Mouse (Mus musculus) hindbrain, embryonic 11.5 days (tissue): ENCODE results near the gene Gars. TPM values are rescaled to one million over a fixed set of nuclear protein-coding genes. Genes with fewer than 3 reads are reported as not detected.
A peak's percentile ranks its signal among the peaks of the same experiment; 100 is the strongest.

Source experiments
- ATAC-seq: fragments of 200-750 bp; cut with Nextera tagmentation; 2 replicates; pipeline ENCODE4 v1.8.0; 2017; ENCODE audit warnings: mild to moderate bottlenecking, moderate TSS enrichment, moderate library complexity; ENCODE audit not compliant: low FRiP score
- DNase-seq: peaks from one replicate; pipeline ENCODE4 v3.0.0-alpha.2; 2015; ENCODE audit warnings: low spot score
- H3K27ac ChIP-seq: fragments of 300-500 bp; sonication (generic); 2 replicates; pipeline ENCODE4 v1.5.1; 2014; ENCODE audit warnings: mild to moderate bottlenecking, low read depth, low read length
- H3K27me3 ChIP-seq: fragments of 300-500 bp; sonication (generic); 2 replicates; pipeline ENCODE4 v1.6.1; 2014; ENCODE audit warnings: mild to moderate bottlenecking, low read length, moderate library complexity, mixed read lengths; ENCODE audit not compliant: control insufficient read depth, insufficient read depth
- H3K36me3 ChIP-seq: fragments of 300-500 bp; sonication (generic); 2 replicates; pipeline ENCODE4 v1.6.1; 2014; ENCODE audit warnings: mild to moderate bottlenecking, low read length, moderate library complexity, mixed read lengths; ENCODE audit not compliant: control insufficient read depth, insufficient read depth
- H3K4me1 ChIP-seq: fragments of 300-500 bp; sonication (generic); replicated peaks from 2 replicates; pipeline ENCODE4 v1.6.1; 2014; ENCODE audit warnings: low read length, mixed read lengths; ENCODE audit not compliant: control insufficient read depth, insufficient read depth
- H3K4me2 ChIP-seq: fragments of 300-500 bp; sonication (generic); replicated peaks from 2 replicates; pipeline ENCODE4 v1.6.1; 2014; ENCODE audit warnings: mild to moderate bottlenecking, low read depth, low read length
- H3K4me3 ChIP-seq: fragments of 300-500 bp; sonication (generic); 2 replicates; pipeline ENCODE4 v1.5.1; 2014; ENCODE audit warnings: low read depth, low read length
- H3K9ac ChIP-seq: fragments of 300-500 bp; sonication (generic); 2 replicates; pipeline ENCODE4 v1.6.1; 2014; ENCODE audit warnings: low read depth, low read length
- H3K9me3 ChIP-seq: fragments of 300-500 bp; sonication (generic); 2 replicates; pipeline ENCODE4 v1.6.1; 2016; ENCODE audit warnings: low read length; ENCODE audit not compliant: control insufficient read depth
- WGBS: fragments of 180-500 bp; shearing (Covaris S2); extraction: QIAGEN DNeasy Blood & Tissue Kit; methylation state at CpG from one replicate; pipeline ENCODE4 v1.1.7; 2014; 5-methylcytosine and 5-hydroxymethylcytosine counted together
- polyA plus RNA-seq: library from polyadenylated mRNA; unstranded; fragments of >200 nt; fragmentation: Nextera tagmentation; extraction: Ambion mirVana; gene quantifications from 2 replicates; pipeline ENCODE4 v1.2.1, GENCODE M21; 2014

The Gars gene
- polyA plus RNA-seq, 1 experiment from 2014 or later: 214 TPM

GRCm38 (mm10) chr6:55016710-55017583, 20.9 kb upstream of the Gars start:
- 29% methylated on average over 15 of the region's 15 CpGs for WGBS
- H3K27me3 ChIP-seq: no peaks in the 10 kb centered on the region

GRCm38 (mm10) chr6:55018417-55018816, 19.4 kb upstream of the Gars start:
- Histone ChIP-seq H3K9ac (no peak overlapping the region), H3K9me3 (no peaks in the 10 kb centered on the region), H3K4me3 (no peak overlapping the region), H3K36me3 (no peaks in the 10 kb centered on the region), H3K4me2 (no peak overlapping the region), H3K27me3 (no peaks in the 10 kb centered on the region), H3K27ac (no peak overlapping the region), H3K4me1 (no peaks in the 10 kb centered on the region; the same call in 1 of the 2 replicates)
- ATAC-seq (no peak), DNase-seq (no peak)
- WGBS: 71% methylated on average over 2 of the region's 2 CpGs

More at GRCm38 (mm10) chr6:55016710-55017583, 20.9 kb upstream of the Gars start:
- no peak overlapping the region for H3K9ac ChIP-seq
- no peaks in the 10 kb centered on the region for H3K9me3 ChIP-seq
- ATAC-seq (peak; percentile 47; the same call in 1 of the 2 replicates), DNase-seq (peak; percentile 82)
- no peak overlapping the region for H3K4me3 ChIP-seq
- H3K4me2 ChIP-seq: no peak overlapping the region
- no peaks in the 10 kb centered on the region; the same call in 1 of the 2 replicates for H3K4me1 ChIP-seq
- no peaks in the 10 kb centered on the region for H3K36me3 ChIP-seq
- no peak overlapping the region for H3K27ac ChIP-seq

GRCm38 (mm10) chr6:55021806-55022205, 16.0 kb upstream of the Gars start:
- 88% methylated on average over 7 of the region's 7 CpGs for WGBS
- DNase-seq (no peak), ATAC-seq (no peak)
- no peak overlapping the region for H3K27ac ChIP-seq
- no peaks in the 10 kb centered on the region for H3K9me3 ChIP-seq
- H3K36me3 ChIP-seq: no peaks in the 10 kb centered on the region
- H3K4me1 ChIP-seq: no peaks in the 10 kb centered on the region; the same call in 1 of the 2 replicates
- H3K4me3 ChIP-seq: no peak overlapping the region
- no peaks in the 10 kb centered on the region for H3K27me3 ChIP-seq
- H3K9ac ChIP-seq: no peak overlapping the region
- no peak overlapping the region for H3K4me2 ChIP-seq

- H3K4me1 ChIP-seq: no peaks in the 10 kb centered on the region
- H3K36me3 ChIP-seq: no peaks in the 10 kb centered on the region
- H3K27me3 ChIP-seq: no peaks in the 10 kb centered on the region
- no peak overlapping the region for H3K9ac ChIP-seq
- ATAC-seq (no peak), DNase-seq (no peak)
- WGBS: 89% methylated on average over 2 of the region's 2 CpGs
- no peak overlapping the region for H3K27ac ChIP-seq
- no peak overlapping the region for H3K4me3 ChIP-seq
- no peak overlapping the region for H3K4me2 ChIP-seq
- no peaks in the 10 kb centered on the region for H3K9me3 ChIP-seq
These were observed 10.2 kb upstream of the Gars start for GRCm38 (mm10) chr6:55027642-55028041.

- DNase-seq (no peak), ATAC-seq (no peak)
- Histone ChIP-seq H3K9me3 (no peaks in the 10 kb centered on the region), H3K4me1 (no peaks in the 10 kb centered on the region), H3K4me2 (no peak overlapping the region), H3K27me3 (no peaks in the 10 kb centered on the region), H3K27ac (no peak overlapping the region), H3K9ac (no peak overlapping the region), H3K4me3 (no peak overlapping the region), H3K36me3 (no peaks in the 10 kb centered on the region)
- 89% methylated on average over 4 of the region's 4 CpGs for WGBS
These were observed 1.1 kb upstream of the Gars start for GRCm38 (mm10) chr6:55036731-55037130.

GRCm38 (mm10) chr6:55038671-55039445, 1.1 kb downstream of the Gars start:
- Histone ChIP-seq H3K4me2 (peak overlapping the region; percentile 60), H3K4me1 (no peaks in the 10 kb centered on the region), H3K9ac (peak overlapping the region; percentile 92), H3K27ac (peak overlapping the region; percentile 95), H3K27me3 (no peaks in the 10 kb centered on the region), H3K9me3 (no peaks in the 10 kb centered on the region), H3K36me3 (no peaks in the 10 kb centered on the region), H3K4me3 (peak overlapping the region; percentile 96)
- DNase-seq (no peak), ATAC-seq (no peak)
- 5% methylated on average over 12 of the region's 12 CpGs for WGBS

- no peaks in the 10 kb centered on the region for H3K9me3 ChIP-seq
- DNase-seq: no peak
- H3K4me1 ChIP-seq: no peaks in the 10 kb centered on the region
- no peak for ATAC-seq
- H3K4me2 ChIP-seq: peak overlapping the region; percentile 60; the same call in 1 of the 2 replicates
- no peak overlapping the region; the same call in 1 of the 2 replicates for H3K4me3 ChIP-seq
- 77% methylated on average over 6 of the region's 6 CpGs for WGBS
- H3K27ac ChIP-seq: no peak overlapping the region
- H3K36me3 ChIP-seq: no peaks in the 10 kb centered on the region
- H3K9ac ChIP-seq: no peak overlapping the region
- H3K27me3 ChIP-seq: no peaks in the 10 kb centered on the region
These were observed 1.6 kb downstream of the Gars start for GRCm38 (mm10) chr6:55039446-55039783.

GRCm38 (mm10) chr6:55040031-55040430, 2.2 kb downstream of the Gars start:
- Histone ChIP-seq H3K36me3 (no peaks in the 10 kb centered on the region), H3K27me3 (no peaks in the 10 kb centered on the region), H3K9ac (no peak overlapping the region), H3K27ac (no peak overlapping the region), H3K4me2 (no peak overlapping the region), H3K4me1 (no peaks in the 10 kb centered on the region), H3K9me3 (no peaks in the 10 kb centered on the region), H3K4me3 (no peak overlapping the region)
- no peak for DNase-seq
- WGBS: 80% methylated on average over 1 of the region's 1 CpGs
- no peak for ATAC-seq
